Mouse (Mus musculus): ENCODE measurements around the gene Clcn7. TPM values are rescaled to one million over a fixed set of nuclear protein-coding genes. Genes with fewer than 3 reads are reported as not detected.

Gene Clcn7
- polyA plus RNA-seq (2015; fragmentation: Illumina TruSeq; extraction: RNeasy Lipid Tissue Mini Kit (QIAGEN cat#74804); ENCODE audit: insufficient read depth, low read depth, low replicate concordance): 7.1 TPM

GRCm38 (mm10) chr17:25133275-25133698 lies at the start of gene Clcn7:
Clcn7 (plus strand) TSS chr17:25133391.

GRCm38 (mm10) chr17:25083444-25083931 lies 49.7 kb upstream of the Clcn7 start, which contains the start of gene Tmem204:
Tmem204 (minus strand) TSS chr17:25083591.

GRCm38 (mm10) chr17:25115664-25116432 lies 17.3 kb upstream of the Clcn7 start, which contains the start of gene Telo2:
Telo2 (minus strand) TSS chr17:25115967.

GRCm38 (mm10) chr17:25120406-25120805 lies 12.8 kb upstream of the Clcn7 start, which contains the start of gene Ptx4:
Ptx4 (plus strand) TSS chr17:25120760.

GRCm38 (mm10) chr17:25162161-25162560 lies 29.0 kb downstream of the Clcn7 start, which contains the start of gene Ccdc154:
Ccdc154 (plus strand) TSS chr17:25162461.

GRCm38 (mm10) chr17:25175411-25175810 lies 42.2 kb downstream of the Clcn7 start, which contains the start of gene Gm38655:
Gm38655 (minus strand) TSS chr17:25175471.

GRCm38 (mm10) chr17:25184129-25184691 lies 51.0 kb downstream of the Clcn7 start, which contains the start of gene BC003965:
BC003965 (plus strand) TSS chr17:25184554.

GRCm38 (mm10) chr17:25188150-25189031 lies 55.2 kb downstream of the Clcn7 start, which contains the start of gene Unkl:
Unkl (plus strand) TSS chr17:25188397.

Other genes with a start within 250 kb of the Clcn7 start
- gene Nubp2, start 247.0 kb upstream of the Clcn7 start, polyA plus RNA-seq (2015; fragmentation: Illumina TruSeq; extraction: RNeasy Lipid Tissue Mini Kit (QIAGEN cat#74804); ENCODE audit: insufficient read depth, low read depth, low replicate concordance): 8.6 TPM
- gene Spsb3, start 246.7 kb upstream of the Clcn7 start, polyA plus RNA-seq (2015; fragmentation: Illumina TruSeq; extraction: RNeasy Lipid Tissue Mini Kit (QIAGEN cat#74804); ENCODE audit: insufficient read depth, low read depth, low replicate concordance): 7.3 TPM
- gene Eme2, start 238.3 kb upstream of the Clcn7 start, polyA plus RNA-seq (2015; fragmentation: Illumina TruSeq; extraction: RNeasy Lipid Tissue Mini Kit (QIAGEN cat#74804); ENCODE audit: insufficient read depth, low read depth, low replicate concordance): 8.7 TPM
- 13.1 TPM for gene Mrps34, start 238.3 kb upstream of the Clcn7 start, polyA plus RNA-seq (2015; fragmentation: Illumina TruSeq; extraction: RNeasy Lipid Tissue Mini Kit (QIAGEN cat#74804); ENCODE audit: insufficient read depth, low read depth, low replicate concordance)
- 3.3 TPM for gene Nme3, start 236.9 kb upstream of the Clcn7 start, polyA plus RNA-seq (2015; fragmentation: Illumina TruSeq; extraction: RNeasy Lipid Tissue Mini Kit (QIAGEN cat#74804); ENCODE audit: insufficient read depth, low read depth, low replicate concordance)
- 42.5 TPM for gene Mapk8ip3, start 196.4 kb upstream of the Clcn7 start, polyA plus RNA-seq (2015; fragmentation: Illumina TruSeq; extraction: RNeasy Lipid Tissue Mini Kit (QIAGEN cat#74804); ENCODE audit: insufficient read depth, low read depth, low replicate concordance)
- 9.4 TPM for gene Jpt2, start 172.7 kb upstream of the Clcn7 start, polyA plus RNA-seq (2015; fragmentation: Illumina TruSeq; extraction: RNeasy Lipid Tissue Mini Kit (QIAGEN cat#74804); ENCODE audit: insufficient read depth, low read depth, low replicate concordance)
- 3.4 TPM for gene Cramp1l, start 117.6 kb upstream of the Clcn7 start, polyA plus RNA-seq (2015; fragmentation: Illumina TruSeq; extraction: RNeasy Lipid Tissue Mini Kit (QIAGEN cat#74804); ENCODE audit: insufficient read depth, low read depth, low replicate concordance)
- gene Ift140, start 117.3 kb upstream of the Clcn7 start, polyA plus RNA-seq (2015; fragmentation: Illumina TruSeq; extraction: RNeasy Lipid Tissue Mini Kit (QIAGEN cat#74804); ENCODE audit: insufficient read depth, low read depth, low replicate concordance): 2.6 TPM
- gene Tmem204, start 49.8 kb upstream of the Clcn7 start, polyA plus RNA-seq (2015; fragmentation: Illumina TruSeq; extraction: RNeasy Lipid Tissue Mini Kit (QIAGEN cat#74804); ENCODE audit: insufficient read depth, low read depth, low replicate concordance): 28.7 TPM
- 14.3 TPM for gene Telo2, start 17.4 kb upstream of the Clcn7 start, polyA plus RNA-seq (2015; fragmentation: Illumina TruSeq; extraction: RNeasy Lipid Tissue Mini Kit (QIAGEN cat#74804); ENCODE audit: insufficient read depth, low read depth, low replicate concordance)
- not detected for gene Ptx4, start 12.6 kb upstream of the Clcn7 start, polyA plus RNA-seq (2015; fragmentation: Illumina TruSeq; extraction: RNeasy Lipid Tissue Mini Kit (QIAGEN cat#74804); ENCODE audit: insufficient read depth, low read depth, low replicate concordance)
- gene Ccdc154, start 29.1 kb downstream of the Clcn7 start, polyA plus RNA-seq (2015; fragmentation: Illumina TruSeq; extraction: RNeasy Lipid Tissue Mini Kit (QIAGEN cat#74804); ENCODE audit: insufficient read depth, low read depth, low replicate concordance): not detected
- not detected for gene Gm38655, start 42.1 kb downstream of the Clcn7 start, polyA plus RNA-seq (2015; fragmentation: Illumina TruSeq; extraction: RNeasy Lipid Tissue Mini Kit (QIAGEN cat#74804); ENCODE audit: insufficient read depth, low read depth, low replicate concordance)
- 4.7 TPM for gene BC003965, start 51.2 kb downstream of the Clcn7 start, polyA plus RNA-seq (2015; fragmentation: Illumina TruSeq; extraction: RNeasy Lipid Tissue Mini Kit (QIAGEN cat#74804); ENCODE audit: insufficient read depth, low read depth, low replicate concordance)
- gene Unkl, start 55.0 kb downstream of the Clcn7 start, polyA plus RNA-seq (2015; fragmentation: Illumina TruSeq; extraction: RNeasy Lipid Tissue Mini Kit (QIAGEN cat#74804); ENCODE audit: insufficient read depth, low read depth, low replicate concordance): 4.3 TPM
- gene Gnptg, start 106.7 kb downstream of the Clcn7 start, polyA plus RNA-seq (2015; fragmentation: Illumina TruSeq; extraction: RNeasy Lipid Tissue Mini Kit (QIAGEN cat#74804); ENCODE audit: insufficient read depth, low read depth, low replicate concordance): 19.9 TPM
- 11.4 TPM for gene Tsr3, start 106.8 kb downstream of the Clcn7 start, polyA plus RNA-seq (2015; fragmentation: Illumina TruSeq; extraction: RNeasy Lipid Tissue Mini Kit (QIAGEN cat#74804); ENCODE audit: insufficient read depth, low read depth, low replicate concordance)
- 14.6 TPM for gene Baiap3, start 123.0 kb downstream of the Clcn7 start, polyA plus RNA-seq (2015; fragmentation: Illumina TruSeq; extraction: RNeasy Lipid Tissue Mini Kit (QIAGEN cat#74804); ENCODE audit: insufficient read depth, low read depth, low replicate concordance)
- gene Ube2i, start 141.2 kb downstream of the Clcn7 start, polyA plus RNA-seq (2015; fragmentation: Illumina TruSeq; extraction: RNeasy Lipid Tissue Mini Kit (QIAGEN cat#74804); ENCODE audit: insufficient read depth, low read depth, low replicate concordance): 38.2 TPM
- gene Prss34, start 165.0 kb downstream of the Clcn7 start, polyA plus RNA-seq (2015; fragmentation: Illumina TruSeq; extraction: RNeasy Lipid Tissue Mini Kit (QIAGEN cat#74804); ENCODE audit: insufficient read depth, low read depth, low replicate concordance): not detected
- not detected for gene Prss28, start 175.3 kb downstream of the Clcn7 start, polyA plus RNA-seq (2015; fragmentation: Illumina TruSeq; extraction: RNeasy Lipid Tissue Mini Kit (QIAGEN cat#74804); ENCODE audit: insufficient read depth, low read depth, low replicate concordance)
- not detected for gene Prss29, start 185.3 kb downstream of the Clcn7 start, polyA plus RNA-seq (2015; fragmentation: Illumina TruSeq; extraction: RNeasy Lipid Tissue Mini Kit (QIAGEN cat#74804); ENCODE audit: insufficient read depth, low read depth, low replicate concordance)
- gene Tpsab1, start 212.2 kb downstream of the Clcn7 start, polyA plus RNA-seq (2015; fragmentation: Illumina TruSeq; extraction: RNeasy Lipid Tissue Mini Kit (QIAGEN cat#74804); ENCODE audit: insufficient read depth, low read depth, low replicate concordance): not detected
- gene Tpsb2, start 232.9 kb downstream of the Clcn7 start, polyA plus RNA-seq (2015; fragmentation: Illumina TruSeq; extraction: RNeasy Lipid Tissue Mini Kit (QIAGEN cat#74804); ENCODE audit: insufficient read depth, low read depth, low replicate concordance): 0.96 TPM
- not detected for gene Tpsg1, start 235.9 kb downstream of the Clcn7 start, polyA plus RNA-seq (2015; fragmentation: Illumina TruSeq; extraction: RNeasy Lipid Tissue Mini Kit (QIAGEN cat#74804); ENCODE audit: insufficient read depth, low read depth, low replicate concordance)

Measured in pancreas, adult 10 weeks (tissue).